Mouse (Mus musculus) heart, embryonic 15.5 days (tissue): Measurements from ENCODE around the gene Macrod2. TPM values are rescaled to one million over a fixed set of nuclear protein-coding genes. Genes with fewer than 3 reads are reported as not detected.

ENCODE experiments used
- ATAC-seq: fragments of 200-750 bp; cut with Nextera tagmentation; replicated peaks from 2 replicates; pipeline ENCODE4 v1.8.0; 2017; ENCODE audit warnings: low read depth, moderate TSS enrichment; ENCODE audit not compliant: insufficient number of reproducible peaks, insufficient read depth, low FRiP score
- H3K27ac ChIP-seq: fragments of 300-500 bp; sonication (generic); 2 replicates; pipeline ENCODE4 v1.5.1; 2015; ENCODE audit warnings: mild to moderate bottlenecking, inconsistent platforms
- H3K27me3 ChIP-seq: fragments of 300-500 bp; sonication (generic); 2 replicates; pipeline ENCODE4 v1.6.1; 2015; ENCODE audit warnings: inconsistent platforms
- H3K36me3 ChIP-seq: fragments of 300-500 bp; sonication (generic); 2 replicates; pipeline ENCODE4 v1.6.1; 2015; ENCODE audit warnings: mild to moderate bottlenecking, inconsistent platforms
- H3K4me1 ChIP-seq: fragments of 300-500 bp; sonication (generic); replicated peaks from 2 replicates; pipeline ENCODE4 v1.6.1; 2015; ENCODE audit warnings: inconsistent platforms
- H3K4me2 ChIP-seq: fragments of 300-500 bp; sonication (generic); 2 replicates; pipeline ENCODE4 v1.6.1; 2015; ENCODE audit warnings: inconsistent platforms, mild to moderate bottlenecking, moderate library complexity
- H3K4me3 ChIP-seq: fragments of 300-500 bp; sonication (generic); 2 replicates; pipeline ENCODE4 v1.5.1; 2015; ENCODE audit warnings: mild to moderate bottlenecking, inconsistent platforms
- H3K9ac ChIP-seq: fragments of 300-500 bp; sonication (generic); 2 replicates; pipeline ENCODE4 v1.6.1; 2015; ENCODE audit warnings: mild to moderate bottlenecking, inconsistent platforms
- H3K9me3 ChIP-seq: fragments of 300-500 bp; sonication (generic); replicated peaks from 2 replicates; pipeline ENCODE4 v1.6.1; 2016; ENCODE audit warnings: inconsistent platforms
- WGBS: fragments of 180-500 bp; shearing (Covaris S2); methylation state at CpG from one replicate; pipeline ENCODE4 v1.1.7; 2015; ENCODE audit warnings: mixed read lengths; 5-methylcytosine and 5-hydroxymethylcytosine counted together
- polyA plus RNA-seq: library from polyadenylated mRNA; unstranded; fragments of >200 nt; fragmentation: Nextera tagmentation; extraction: Ambion mirVana; gene quantifications from 2 replicates; pipeline ENCODE4 v1.2.1, GENCODE M21; 2015

Macrod2 gene
- polyA plus RNA-seq, 1 experiment from 2014 or later = 25.3 TPM

- WGBS = 61% methylated on average over 2 of the region's 2 CpGs
- no peak for ATAC-seq
- no peak overlapping the region for H3K27ac ChIP-seq
- H3K36me3 ChIP-seq = no peaks in the 10 kb centered on the region
- no peaks in the 10 kb centered on the region for H3K9me3 ChIP-seq
- no peak overlapping the region for H3K4me3 ChIP-seq
- no peaks in the 10 kb centered on the region for H3K27me3 ChIP-seq
- H3K9ac ChIP-seq = no peak overlapping the region
- H3K4me1 ChIP-seq = no peaks in the 10 kb centered on the region
- no peak overlapping the region for H3K4me2 ChIP-seq
Measured at GRCm38 (mm10) chr2:142267836-142268235, 1872.7 kb downstream of the Macrod2 start.

- Histone ChIP-seq H3K4me3 (no peak overlapping the region), H3K27me3 (no peaks in the 10 kb centered on the region), H3K9ac (no peak overlapping the region), H3K4me2 (no peak overlapping the region), H3K4me1 (no peaks in the 10 kb centered on the region), H3K36me3 (no peaks in the 10 kb centered on the region), H3K9me3 (no peaks in the 10 kb centered on the region), H3K27ac (no peak overlapping the region)
- WGBS = 41% methylated on average over 1 of the region's 1 CpGs
- no peak for ATAC-seq
Measured at GRCm38 (mm10) chr2:142286761-142287160, 1891.7 kb downstream of the Macrod2 start.

- no peaks in the 10 kb centered on the region for H3K9me3 ChIP-seq
- no peak overlapping the region for H3K9ac ChIP-seq
- WGBS = 79% methylated on average over 4 of the region's 4 CpGs
- H3K27me3 ChIP-seq = no peaks in the 10 kb centered on the region
- ATAC-seq = no peak
- no peaks in the 10 kb centered on the region for H3K36me3 ChIP-seq
- no peak overlapping the region for H3K4me2 ChIP-seq
- no peak overlapping the region for H3K27ac ChIP-seq
- H3K4me3 ChIP-seq = no peak overlapping the region
- H3K4me1 ChIP-seq = no peaks in the 10 kb centered on the region
Measured at GRCm38 (mm10) chr2:142294831-142295230, 1899.7 kb downstream of the Macrod2 start.

- H3K27me3 ChIP-seq = no peaks in the 10 kb centered on the region
- H3K9ac ChIP-seq = no peak overlapping the region
- WGBS = 57% methylated on average over 2 of the region's 2 CpGs
- no peak for ATAC-seq
- H3K4me3 ChIP-seq = no peak overlapping the region
- H3K27ac ChIP-seq = no peak overlapping the region
- no peaks in the 10 kb centered on the region for H3K9me3 ChIP-seq
- H3K4me1 ChIP-seq = no peaks in the 10 kb centered on the region
- no peaks in the 10 kb centered on the region for H3K36me3 ChIP-seq
- no peak overlapping the region for H3K4me2 ChIP-seq
Measured at GRCm38 (mm10) chr2:142303098-142303911, 1908.2 kb downstream of the Macrod2 start.

- ATAC-seq = no peak
- WGBS = 58% methylated on average over 2 of the region's 2 CpGs
- Histone ChIP-seq H3K27me3 (no peaks in the 10 kb centered on the region), H3K4me1 (no peaks in the 10 kb centered on the region), H3K4me2 (no peak overlapping the region), H3K9me3 (no peaks in the 10 kb centered on the region), H3K9ac (no peak overlapping the region), H3K4me3 (no peak overlapping the region), H3K27ac (no peak overlapping the region), H3K36me3 (no peaks in the 10 kb centered on the region)
Measured at GRCm38 (mm10) chr2:142303912-142304182, 1908.7 kb downstream of the Macrod2 start.

- Histone ChIP-seq H3K4me3 (no peak overlapping the region), H3K4me2 (no peak overlapping the region), H3K27me3 (no peaks in the 10 kb centered on the region), H3K36me3 (no peaks in the 10 kb centered on the region), H3K4me1 (no peaks in the 10 kb centered on the region), H3K9ac (no peak overlapping the region), H3K27ac (no peak overlapping the region), H3K9me3 (no peaks in the 10 kb centered on the region)
- ATAC-seq = no peak
- WGBS = 68% methylated on average over 3 of the region's 3 CpGs
Measured at GRCm38 (mm10) chr2:142323158-142323557, 1928.0 kb downstream of the Macrod2 start.

- no peaks in the 10 kb centered on the region for H3K27me3 ChIP-seq
- no peak overlapping the region for H3K27ac ChIP-seq
- H3K4me2 ChIP-seq = no peak overlapping the region
- no peak overlapping the region for H3K4me3 ChIP-seq
- no peaks in the 10 kb centered on the region for H3K4me1 ChIP-seq
- no peak overlapping the region for H3K9ac ChIP-seq
- H3K9me3 ChIP-seq = no peaks in the 10 kb centered on the region
- no peaks in the 10 kb centered on the region for H3K36me3 ChIP-seq
- ATAC-seq = no peak
- WGBS = 79% methylated on average over 3 of the region's 3 CpGs
Measured at GRCm38 (mm10) chr2:142326737-142327136, 1931.6 kb downstream of the Macrod2 start.

GRCm38 (mm10) chr2:142329761-142330160 lies 1934.7 kb downstream of the Macrod2 start:
- H3K4me2 ChIP-seq = no peak overlapping the region
- no peak overlapping the region for H3K27ac ChIP-seq
- H3K9ac ChIP-seq = no peak overlapping the region
- H3K4me1 ChIP-seq = no peaks in the 10 kb centered on the region
- 71% methylated on average over 7 of the region's 7 CpGs for WGBS
- H3K27me3 ChIP-seq = no peaks in the 10 kb centered on the region
- ATAC-seq = no peak
- no peaks in the 10 kb centered on the region for H3K36me3 ChIP-seq
- no peak overlapping the region for H3K4me3 ChIP-seq
- H3K9me3 ChIP-seq = no peaks in the 10 kb centered on the region

GRCm38 (mm10) chr2:142334441-142335102 lies 1939.5 kb downstream of the Macrod2 start:
- H3K27ac ChIP-seq = no peak overlapping the region
- H3K4me3 ChIP-seq = no peak overlapping the region
- 15% methylated on average over 7 of the region's 7 CpGs for WGBS
- ATAC-seq = no peak
- no peaks in the 10 kb centered on the region for H3K36me3 ChIP-seq
- H3K4me1 ChIP-seq = no peaks in the 10 kb centered on the region
- H3K4me2 ChIP-seq = 0 out of 2 replicates have a peak overlapping the region, but pooled peaks have one; percentile 1
- no peak overlapping the region for H3K9ac ChIP-seq
- no peaks in the 10 kb centered on the region for H3K27me3 ChIP-seq
- H3K9me3 ChIP-seq = no peaks in the 10 kb centered on the region

GRCm38 (mm10) chr2:142335103-142335999 lies 1940.2 kb downstream of the Macrod2 start:
- no peak for ATAC-seq
- no peaks in the 10 kb centered on the region for H3K36me3 ChIP-seq
- H3K4me1 ChIP-seq = no peaks in the 10 kb centered on the region
- no peak overlapping the region for H3K9ac ChIP-seq
- no peaks in the 10 kb centered on the region for H3K27me3 ChIP-seq
- no peak overlapping the region for H3K27ac ChIP-seq
- no peaks in the 10 kb centered on the region for H3K9me3 ChIP-seq
- no peak overlapping the region for H3K4me2 ChIP-seq
- WGBS = 56% methylated on average over 10 of the region's 10 CpGs
- no peak overlapping the region for H3K4me3 ChIP-seq

GRCm38 (mm10) chr2:142344021-142344420 lies 1948.9 kb downstream of the Macrod2 start:
- whole genome bisulfite sequencing = 56% methylated on average over 1 of the region's 2 CpGs
- no peak overlapping the region for H3K4me3 ChIP-seq
- no peak overlapping the region for H3K9ac ChIP-seq
- no peak overlapping the region for H3K27ac ChIP-seq
- H3K9me3 ChIP-seq = no peaks in the 10 kb centered on the region
- no peak overlapping the region for H3K4me2 ChIP-seq
- H3K36me3 ChIP-seq = no peaks in the 10 kb centered on the region
- no peaks in the 10 kb centered on the region for H3K4me1 ChIP-seq
- no peaks in the 10 kb centered on the region for H3K27me3 ChIP-seq
- ATAC-seq = no peak
